Mouse (Mus musculus): ENCODE measurements around the gene Gramd4.

- TF ChIP-seq CTCF (IDR thresholded peaks at IDR 0.05) (no peak), POLR2A (IDR thresholded peaks at IDR 0.05; ENCODE audit: insufficient read depth, low read depth, low read length) (no peak)
Observed at GRCm38 (mm10) chr15:86165811-86166590, 108.5 kb downstream of the Gramd4 start.
